In the genomic region with DNA sequence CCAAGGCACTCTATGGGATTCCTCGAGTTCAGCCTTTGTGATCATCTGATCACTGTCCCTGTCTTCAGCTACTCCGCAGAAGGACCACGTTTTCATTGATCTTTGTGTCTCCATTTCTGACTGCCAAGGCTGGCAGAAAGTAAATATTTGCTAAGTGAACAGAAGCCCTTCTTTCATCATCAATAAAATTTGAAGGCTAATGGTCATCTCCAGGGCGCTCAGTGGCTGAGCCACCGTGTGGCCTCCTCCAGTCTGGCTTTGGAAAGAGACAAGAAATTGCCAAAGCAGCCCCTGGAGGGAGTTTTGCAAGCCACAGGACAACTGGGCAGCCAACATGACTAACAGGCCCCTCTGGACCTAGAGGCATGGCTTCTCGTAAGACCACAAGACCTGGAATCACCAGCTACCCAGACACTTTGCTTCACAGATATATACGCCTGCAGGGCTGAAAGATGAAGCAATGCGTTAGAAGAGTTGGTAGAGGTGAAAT, we compare ENCODE assay signal across 18 mouse cellular contexts. TPM values are rescaled to one million over a fixed set of nuclear protein-coding genes. Genes with fewer than 3 reads are reported as not detected.
DNase-seq lines count a peak whose midpoint lies in the region; ATAC-seq and TF ChIP-seq lines count a peak whose summit lies in the region.
"Had no signal": no experiment of that assay in that cellular context is flagged by ENCODE, and none has a peak within 500 bp of the region (broad histone marks: within the 10 kb centered on the region; RNA-seq: fewer than 3 reads in every experiment).

No protein-coding gene starts in this region.

- 61% methylated on average over 8 of the region's 8 CpGs for WGBS in liver, embryonic 16.5 days (ENCODE audit: insufficient replicate concordance)
- 70% methylated on average over 8 of the region's 8 CpGs for WGBS in liver, embryonic 12.5 days (ENCODE audit: insufficient replicate concordance)
- WGBS in heart, adult 2 months = 91% methylated on average over 8 of the region's 8 CpGs

- no peak overlapping the region for H3K9ac ChIP-seq in liver, embryonic 16.5 days (ENCODE audit: low read depth, low read length)
- H3K9ac ChIP-seq in liver, embryonic 12.5 days = no peak overlapping the region
- no peak overlapping the region for H3K9ac ChIP-seq in heart, adult 2 months (ENCODE audit: low read depth, low read length)
- H3K9ac ChIP-seq: embryonic facial prominence, embryonic 13.5 days; forebrain, embryonic 12.5 days; heart, embryonic 15.5 days; hindbrain, embryonic 12.5 days had no signal

- no peak for TF ChIP-seq POLR2A in heart, adult 2 months (IDR thresholded peaks at IDR 0.05; ENCODE audit: insufficient read depth, low read depth, low read length)

- intact Hi-C loops in heart, postnatal 36 days (cut with DNase I) = no loop called here
- intact Hi-C loops in heart, adult 2 months (cut with DNase I) = no loop called here

- no peaks in the 10 kb centered on the region; the same call in 1 of the 2 replicates for H3K4me1 ChIP-seq in liver, embryonic 16.5 days (ENCODE audit: control insufficient read depth, low read depth, low read length)
- peaks cover 8% of the 10 kb centered on the region; the same call in 1 of the 2 replicates for H3K4me1 ChIP-seq in liver, embryonic 12.5 days
- H3K4me1 ChIP-seq in heart, adult 2 months (ENCODE audit: control insufficient read depth, insufficient read depth, low read length) = no peaks in the 10 kb centered on the region
- H3K4me1 ChIP-seq: forebrain, embryonic 12.5 days had no signal

- H3K9me3 ChIP-seq in liver, embryonic 16.5 days (replicated peaks; ENCODE audit: control insufficient read depth, low read length) = no peaks in the 10 kb centered on the region
- H3K9me3 ChIP-seq in liver, embryonic 12.5 days (replicated peaks) = no peaks in the 10 kb centered on the region
- H3K9me3 ChIP-seq: embryonic facial prominence, embryonic 13.5 days; forebrain, embryonic 12.5 days; G1E; heart, embryonic 15.5 days; hindbrain, embryonic 12.5 days had no signal

- H3K27ac ChIP-seq in liver, embryonic 16.5 days (ENCODE audit: low read length) = peak overlapping the region; percentile 15; the same call in 1 of the 2 replicates
- no peak overlapping the region for H3K27ac ChIP-seq in liver, embryonic 12.5 days
- no peak overlapping the region for H3K27ac ChIP-seq in heart, adult 2 months
- H3K27ac ChIP-seq: embryonic facial prominence, embryonic 13.5 days; forebrain, embryonic 12.5 days; heart, embryonic 15.5 days; hindbrain, embryonic 12.5 days had no signal

- peak; percentile 75 for DNase-seq in adrenal gland, postnatal 10 days
- DNase-seq in adrenal gland, adult 18-20 months (ENCODE audit: low spot score in 2 of 2) = no peak
- DNase-seq in adrenal gland, postnatal 14 days = peak; percentile 71
- peak; percentile 16 for DNase-seq in skeletal muscle tissue, adult 2 months (ENCODE audit: low read depth, low spot score)
- DNase-seq in heart, postnatal 36 days = no peak
- DNase-seq in heart, adult 2 months = no peak
- DNase-seq: gastrocnemius, postnatal 10 days; heart, postnatal 4 days; kidney, adult 18-20 months had no signal

- no peak overlapping the region for H3K4me3 ChIP-seq in liver, embryonic 16.5 days (ENCODE audit: low read depth, low read length)
- H3K4me3 ChIP-seq in liver, embryonic 12.5 days = no peak overlapping the region
- H3K4me3 ChIP-seq in heart, adult 2 months = no peak overlapping the region
- H3K4me3 ChIP-seq: embryonic facial prominence, embryonic 13.5 days; forebrain, embryonic 12.5 days; heart, embryonic 15.5 days; hindbrain, embryonic 12.5 days had no signal

- ATAC-seq in liver, embryonic 16.5 days (ENCODE audit: low read depth) = 0 out of 2 replicates have a peak, but pooled peaks have one; percentile 18
- ATAC-seq in liver, embryonic 12.5 days = no peak
- ATAC-seq: forebrain, embryonic 16.5 days; hindbrain, embryonic 16.5 days had no signal

- TF ChIP-seq EP300 in heart, adult 2 months (IDR thresholded peaks at IDR 0.05; ENCODE audit: insufficient read depth, low read depth, low read length) = no peak

- peak overlapping the region; percentile 19; the same call in 1 of the 2 replicates for H3K4me2 ChIP-seq in liver, embryonic 16.5 days (ENCODE audit: low read depth, low read length)
- H3K4me2 ChIP-seq in liver, embryonic 12.5 days = no peak overlapping the region
- H3K4me2 ChIP-seq: embryonic facial prominence, embryonic 13.5 days; forebrain, embryonic 12.5 days; heart, embryonic 15.5 days; hindbrain, embryonic 12.5 days had no signal

- no peak for TF ChIP-seq CTCF in heart, adult 2 months (IDR thresholded peaks at IDR 0.05)

- no peaks in the 10 kb centered on the region for H3K36me3 ChIP-seq in liver, embryonic 16.5 days (ENCODE audit: control insufficient read depth, insufficient read depth)
- H3K36me3 ChIP-seq in liver, embryonic 12.5 days = no peaks in the 10 kb centered on the region
- no peaks in the 10 kb centered on the region for H3K36me3 ChIP-seq in heart, adult 2 months (ENCODE audit: control insufficient read depth, insufficient read depth, low read length)
- H3K36me3 ChIP-seq: embryonic facial prominence, embryonic 13.5 days; forebrain, embryonic 12.5 days; G1E; heart, embryonic 15.5 days; hindbrain, embryonic 12.5 days had no signal

- no peaks in the 10 kb centered on the region for H3K27me3 ChIP-seq in liver, embryonic 16.5 days (ENCODE audit: control insufficient read depth, insufficient read depth, low read depth, low read length)
- no peaks in the 10 kb centered on the region for H3K27me3 ChIP-seq in liver, embryonic 12.5 days (replicated peaks)
- H3K27me3 ChIP-seq in heart, adult 2 months (ENCODE audit: control insufficient read depth, insufficient read depth, low read length) = no peaks in the 10 kb centered on the region
- H3K27me3 ChIP-seq: embryonic facial prominence, embryonic 13.5 days; forebrain, embryonic 12.5 days; heart, embryonic 15.5 days; hindbrain, embryonic 12.5 days had no signal

- no peaks in the 10 kb centered on the region for H3K79me2 ChIP-seq in heart, adult 2 months (replicated peaks; ENCODE audit: control insufficient read depth, insufficient read depth, low read length)

RNA-seq across cellular contexts. Expression of gene Pemt, which starts 11.3 kb away (rescaled TPM):
- 100 to 1,000 TPM in 1 of 2 experiments, 10 to 100 TPM in 1; 57.5 to 102 TPM for total RNA-seq in adrenal gland, postnatal 10 days (2021)
- 10 to 100 TPM in 1 of 2 experiments, 1 to 10 TPM in 1; 5.5 to 11.1 TPM for total RNA-seq in adrenal gland, adult 18-20 months (2021)
- 43.1 and 63.2 TPM in 2 replicates for polyA plus RNA-seq in liver, embryonic 16.5 days (2015; fragmentation: Nextera tagmentation; extraction: Ambion mirVana)
- 7.3 and 8.1 TPM in 2 replicates for polyA plus RNA-seq in liver, embryonic 12.5 days (2016; fragmentation: Nextera tagmentation; extraction: Ambion mirVana)
- 16.4 and 69.4 TPM in 2 replicates for total RNA-seq in adrenal gland, postnatal 14 days (2021)
- 1 to 10 TPM; 2.5 to 4.0 TPM for total RNA-seq in heart, postnatal 36 days (2021)
- total RNA-seq in heart, adult 2 months (2021) = 1 to 10 TPM; 1.9 to 3.2 TPM
- 5.1 and 5.9 TPM in 2 replicates for polyA plus RNA-seq in heart, adult 2 months (2012; rRNA removed)

Comparison
In these comparisons a context has a peak if more than half of its experiments do, and no peak if none do; other contexts are left out.
1. DNase-seq: peak in adrenal gland, postnatal 10 days (single experiment), adrenal gland, postnatal 14 days (single experiment) and skeletal muscle tissue, adult 2 months (single experiment); none in adrenal gland, adult 18-20 months (0 of 2), heart, postnatal 36 days (0 of 2) and heart, adult 2 months (0 of 2).